Mouse (Mus musculus) kidney, adult 18-20 months (tissue): ENCODE measurements around the gene Npr1.

Experiments
- DNase-seq: peaks from one replicate; pipeline ENCODE4 v3.0.0; 2021

Npr1 gene

DNA sequence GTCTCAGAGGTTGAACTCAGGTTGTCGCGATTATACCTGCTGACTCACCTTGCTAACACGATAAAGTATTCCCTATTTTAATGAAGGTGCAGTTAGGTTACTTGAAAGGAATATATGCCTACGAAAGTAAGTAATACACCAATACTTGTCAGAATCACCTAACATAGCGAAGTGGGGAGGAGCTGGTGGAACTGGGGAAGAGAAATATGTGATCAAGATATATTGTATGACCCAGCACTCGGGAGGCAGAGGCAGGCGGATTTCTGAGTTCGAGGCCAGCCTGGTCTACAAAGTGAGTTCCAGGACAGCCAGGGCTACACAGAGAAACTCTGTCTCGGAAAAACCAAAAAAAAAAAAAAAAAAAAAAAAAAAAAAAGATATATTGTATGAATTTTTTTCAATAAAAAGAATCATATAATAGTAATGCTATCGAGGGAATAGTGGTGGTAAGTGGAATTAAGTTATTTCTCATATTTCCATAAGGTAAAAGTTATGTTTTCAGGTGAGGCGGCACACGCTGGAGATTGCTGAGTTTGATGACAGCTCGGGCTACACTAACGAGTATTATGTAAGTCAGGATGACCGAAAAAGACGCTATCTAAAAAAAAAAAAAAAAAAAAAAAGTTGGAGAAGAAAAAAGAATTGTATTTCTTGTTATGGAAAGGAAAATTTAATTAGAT lies 9.6 kb upstream of the Npr1 start:
- DNase-seq, result no peak

DNA sequence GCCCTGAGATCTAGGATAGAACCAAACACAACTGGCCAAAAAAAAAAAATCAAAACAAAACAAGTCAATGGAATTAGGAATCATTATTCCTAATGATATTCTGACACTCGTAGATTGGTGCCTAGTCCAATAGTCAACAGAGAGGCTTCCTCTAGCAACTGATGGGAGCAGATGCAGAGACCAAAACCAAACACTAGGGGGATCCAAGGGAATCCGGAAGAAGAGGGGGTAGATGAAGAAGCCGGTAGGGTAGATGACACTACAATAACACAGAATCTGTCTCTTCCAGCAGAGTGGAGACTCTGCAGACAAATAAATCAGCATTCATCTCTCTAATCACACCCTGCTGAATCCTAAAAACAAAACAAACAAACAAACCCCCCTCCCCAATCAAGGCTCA lies 6.5 kb upstream of the Npr1 start:
- DNase-seq, result peak; percentile 46

DNA sequence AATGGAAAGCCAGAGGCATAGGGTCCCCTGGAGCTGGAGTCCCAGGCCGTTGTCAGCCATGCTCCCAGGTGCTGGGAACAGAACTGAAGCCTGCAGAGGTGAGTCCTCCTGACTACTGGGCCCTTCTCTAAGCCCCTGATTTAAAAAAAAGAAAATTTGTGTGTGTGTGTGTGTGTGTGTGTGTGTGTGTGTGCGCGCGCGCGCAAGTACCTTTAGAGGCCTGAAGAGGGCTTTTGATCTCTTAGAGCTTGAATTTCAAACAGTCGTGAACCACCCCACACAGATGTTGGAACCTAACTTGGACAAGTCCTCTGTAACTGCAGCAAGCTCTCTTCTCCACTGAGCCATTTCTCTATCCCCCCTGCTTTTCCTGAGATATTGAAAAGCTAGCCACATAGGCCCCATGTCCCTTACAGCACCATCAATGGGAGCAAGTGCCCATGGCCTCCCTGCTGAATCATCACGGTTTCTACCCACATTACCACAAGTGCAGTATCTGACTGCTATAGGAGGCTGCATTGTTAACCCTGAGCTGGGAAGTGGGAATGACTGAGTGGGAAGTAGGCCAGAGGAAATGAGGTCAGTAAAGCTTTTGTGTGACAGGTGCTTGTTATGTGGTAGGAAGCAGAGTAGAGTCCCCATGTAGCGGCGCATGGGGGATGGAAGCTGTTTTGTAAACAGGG lies 2.1 kb upstream of the Npr1 start:
- DNase-seq, result no peak

DNA sequence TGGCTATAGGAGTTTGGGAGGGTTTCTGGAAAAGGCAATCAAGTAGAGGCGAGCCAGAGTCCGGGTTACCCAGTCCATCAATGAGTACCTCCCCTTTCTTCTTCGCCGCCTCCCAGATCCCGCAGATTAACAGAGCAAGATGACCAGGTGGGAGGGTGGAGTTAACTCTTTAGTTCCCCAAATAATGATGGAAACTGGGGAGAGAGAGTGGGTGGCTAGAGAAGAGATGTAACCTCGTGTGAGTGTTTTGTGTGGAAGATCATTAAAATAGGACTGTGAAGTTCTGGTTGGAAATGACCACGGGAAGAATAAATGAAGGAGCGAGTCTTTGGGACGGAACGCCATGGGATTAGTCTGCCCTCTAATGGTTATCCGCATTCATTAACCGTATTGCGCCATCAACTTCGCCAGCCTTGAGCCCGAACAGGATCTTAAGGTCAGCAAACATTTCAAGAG lies 673 bp upstream of the Npr1 start:
- DNase-seq, result peak; percentile 70

DNA sequence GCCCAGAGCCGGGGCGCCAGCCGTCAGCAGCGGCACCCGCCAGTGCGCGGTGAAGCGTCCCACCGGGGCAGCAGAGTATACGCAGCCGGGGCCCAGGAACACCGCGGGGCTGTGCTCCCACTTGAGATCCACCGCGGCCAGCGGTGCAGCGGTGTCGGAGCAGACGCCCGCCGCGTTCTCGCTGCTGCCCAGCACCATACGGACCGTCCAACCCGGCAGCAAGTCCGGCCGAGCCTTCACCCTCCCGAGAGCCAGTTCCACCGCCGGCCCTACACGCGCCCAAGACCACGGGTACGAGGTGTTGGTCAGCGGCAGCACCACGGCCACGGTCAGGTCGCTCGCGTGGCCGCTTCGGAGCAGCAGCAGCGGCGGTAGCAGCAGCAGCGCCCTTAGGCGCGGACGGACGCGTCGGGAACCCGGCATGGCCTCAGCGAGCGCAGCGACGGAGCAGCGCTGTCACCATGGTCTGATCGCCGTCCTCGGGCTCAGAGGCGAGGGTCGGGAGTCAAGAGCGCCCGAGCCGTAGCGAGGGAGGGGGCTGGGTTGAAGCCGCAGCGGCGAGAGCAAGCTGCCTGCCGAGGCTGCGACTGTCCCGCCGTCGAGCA lies 483 bp downstream of the Npr1 start:
- peak; percentile 63 for DNase-seq

DNA sequence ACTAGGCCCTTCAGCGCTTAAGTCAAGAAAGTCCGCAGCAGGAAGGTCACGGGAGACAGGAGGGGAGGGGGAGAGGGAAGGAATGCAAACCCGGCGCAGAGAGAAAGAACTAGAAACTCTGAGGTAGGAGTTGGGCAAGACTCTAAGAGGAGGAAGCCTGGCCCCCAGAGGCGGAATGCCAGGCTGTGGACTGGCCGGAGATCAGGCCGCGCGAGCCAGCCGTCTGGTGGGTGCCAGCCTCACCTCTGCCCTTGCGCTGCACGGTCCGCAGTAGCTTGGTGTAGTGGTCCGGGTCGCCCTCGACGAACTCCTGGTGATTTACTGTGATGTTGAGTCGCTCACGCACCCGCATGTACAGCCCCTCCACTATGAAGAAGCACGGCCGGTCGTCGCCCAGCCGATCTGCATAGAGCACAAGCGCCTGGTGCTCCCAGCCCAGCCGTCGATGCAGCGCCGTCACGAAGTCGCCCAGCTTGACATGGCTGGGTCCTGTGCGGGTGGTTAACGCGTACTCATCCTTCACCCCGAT lies 1.1 kb downstream of the Npr1 start:
- peak; percentile 40 for DNase-seq

DNA sequence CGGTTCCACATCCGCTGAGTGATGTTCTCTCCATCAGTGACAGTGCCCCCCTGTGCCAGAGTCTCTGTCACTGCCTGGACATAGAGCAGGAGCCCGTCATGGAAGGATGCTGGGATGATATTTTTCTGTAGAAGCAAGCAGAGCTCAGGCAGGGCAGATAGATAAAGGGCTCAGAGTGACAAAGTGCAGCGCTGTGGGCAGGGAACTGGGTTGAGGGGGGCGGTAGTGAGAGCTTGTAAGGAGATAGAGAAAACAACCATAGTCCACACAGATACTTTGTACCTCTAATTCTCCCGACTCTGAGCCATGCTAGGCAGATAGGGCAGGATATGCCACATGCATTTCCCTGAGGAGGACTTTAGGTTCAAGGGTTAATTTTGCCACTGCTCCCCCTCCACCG lies 3.1 kb downstream of the Npr1 start:
- no peak for DNase-seq

DNA sequence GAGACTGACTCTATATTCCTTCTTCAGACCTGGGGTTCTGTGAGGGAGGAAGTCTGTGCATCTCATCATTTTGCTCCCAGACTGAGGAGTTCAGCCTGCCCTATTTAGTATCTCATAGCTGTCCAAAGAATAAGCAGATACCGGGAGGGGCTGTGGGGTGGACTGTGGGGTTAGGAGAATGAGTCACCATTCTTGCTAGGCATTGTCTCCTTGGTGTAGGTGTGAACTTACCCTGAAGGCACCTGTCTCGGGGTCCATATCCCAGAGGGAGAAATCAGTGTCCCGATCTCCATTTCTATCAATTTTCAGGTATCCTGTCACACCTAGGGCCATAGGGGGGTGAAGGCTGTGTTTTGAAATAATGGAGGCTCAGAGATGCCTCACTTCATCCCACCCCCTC lies 3.7 kb downstream of the Npr1 start:
- DNase-seq, result no peak

DNA sequence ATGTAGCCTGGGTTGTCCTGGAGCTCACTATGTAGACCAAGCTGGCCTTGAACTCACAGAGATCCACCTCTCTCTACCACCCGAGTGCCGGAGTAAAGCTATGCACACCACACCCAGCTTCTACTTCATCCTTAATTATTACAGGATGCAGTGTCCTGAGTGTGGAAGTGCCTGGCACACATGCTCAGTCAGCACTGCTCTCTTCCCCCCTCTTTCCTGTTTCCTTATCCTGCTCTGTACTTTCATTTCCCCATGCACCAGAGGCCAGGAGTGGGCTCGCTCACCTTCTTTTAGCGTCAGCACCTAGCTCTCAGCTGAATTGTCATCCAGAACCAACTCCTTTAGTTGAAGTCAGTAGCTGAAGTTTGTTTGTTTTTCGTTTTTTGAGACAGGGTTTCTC lies 5.4 kb downstream of the Npr1 start:
- DNase-seq, result no peak

DNA sequence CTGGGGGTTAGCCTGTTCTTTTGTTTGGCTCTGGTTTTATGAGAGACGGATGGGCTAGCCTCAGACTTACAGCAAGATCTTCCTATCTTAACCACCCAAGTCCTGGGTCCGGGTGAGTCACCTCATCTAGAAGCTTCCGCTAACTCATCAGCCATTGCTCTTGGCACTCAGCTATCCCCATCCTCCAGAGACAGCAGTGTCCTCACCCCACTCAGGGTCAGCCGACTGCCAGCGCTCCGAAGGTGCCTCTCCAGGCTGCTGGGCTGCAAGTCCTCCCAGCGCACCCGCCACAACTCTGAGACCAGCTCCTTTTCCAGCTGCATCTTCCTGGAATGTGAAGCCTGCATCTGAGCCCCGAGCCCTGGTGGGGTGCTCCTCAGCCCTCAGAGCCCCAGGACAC lies 5.9 kb downstream of the Npr1 start:
- DNase-seq, result no peak

DNA sequence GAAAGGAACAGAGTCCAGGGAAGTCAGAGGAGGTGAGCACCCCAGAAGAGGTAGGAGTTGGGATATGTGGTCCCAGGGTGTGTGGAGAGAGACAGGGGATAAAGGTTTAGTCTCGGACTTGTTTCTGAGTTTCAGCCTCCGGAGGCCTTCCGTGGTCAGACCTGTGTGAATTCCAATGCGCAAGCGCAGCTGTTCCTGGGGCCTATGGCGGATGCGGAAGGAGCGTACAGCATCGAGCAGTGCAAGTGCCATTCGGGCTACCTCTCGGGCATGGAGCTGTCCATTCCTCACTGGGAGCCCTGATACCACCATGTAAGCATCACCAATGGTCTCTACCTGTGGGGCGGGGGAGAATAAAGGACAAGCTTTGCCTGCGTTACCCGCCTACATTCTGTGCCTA lies 10.7 kb downstream of the Npr1 start:
- DNase-seq, result no peak

DNA sequence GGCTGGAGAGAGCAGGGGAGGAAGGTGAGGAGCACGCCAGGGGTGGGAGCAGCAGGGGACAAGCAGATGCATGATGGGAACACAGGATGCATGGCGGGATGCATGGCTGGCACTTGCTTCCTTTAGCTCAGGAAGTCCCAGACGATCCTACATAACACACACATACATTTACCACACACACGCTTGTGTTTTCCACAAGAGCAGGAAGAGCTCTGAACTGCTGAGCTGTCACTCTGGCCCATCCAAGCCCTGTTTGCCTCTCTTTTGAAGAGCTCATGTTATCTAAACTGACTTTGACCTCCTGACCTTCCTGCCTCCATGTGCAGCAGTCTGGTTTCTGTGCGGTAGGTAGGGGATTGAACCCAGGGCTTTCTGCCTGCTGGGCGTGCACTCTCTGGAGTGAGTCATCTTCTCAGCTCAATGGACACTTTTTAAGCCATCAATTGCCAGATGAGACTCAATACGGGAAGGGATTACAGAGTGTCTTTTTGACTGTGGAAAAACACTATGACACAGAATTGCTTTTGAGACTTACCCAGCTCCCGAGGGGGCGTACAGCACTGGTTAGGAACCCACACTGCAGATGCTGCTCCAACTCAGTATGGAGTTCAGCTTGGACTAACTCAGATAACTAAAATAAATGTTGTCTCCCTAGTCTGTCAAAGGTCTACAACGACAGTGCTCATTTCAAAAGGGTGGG lies 14.1 kb downstream of the Npr1 start:
- DNase-seq, result no peak

DNA sequence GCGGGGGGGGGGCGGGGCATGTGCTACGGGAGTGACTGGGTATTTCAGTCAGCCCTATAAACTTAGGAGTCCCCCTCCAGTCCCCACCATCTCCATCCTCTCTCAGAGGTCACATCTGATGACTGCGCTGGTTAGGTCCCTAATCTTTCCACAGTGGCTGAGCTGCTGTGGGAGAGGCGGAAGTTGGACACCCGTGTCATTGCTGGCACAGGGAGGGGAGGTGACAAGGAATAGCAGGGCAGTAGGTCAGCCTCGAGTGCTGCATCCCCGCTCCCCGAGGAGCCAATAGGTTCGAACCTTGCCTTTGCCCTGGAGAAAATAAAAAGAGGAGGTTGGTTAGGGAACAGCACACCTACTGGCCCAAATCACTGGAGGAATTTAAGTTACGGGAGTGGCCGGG lies 14.8 kb downstream of the Npr1 start:
- DNase-seq, result no peak

DNA sequence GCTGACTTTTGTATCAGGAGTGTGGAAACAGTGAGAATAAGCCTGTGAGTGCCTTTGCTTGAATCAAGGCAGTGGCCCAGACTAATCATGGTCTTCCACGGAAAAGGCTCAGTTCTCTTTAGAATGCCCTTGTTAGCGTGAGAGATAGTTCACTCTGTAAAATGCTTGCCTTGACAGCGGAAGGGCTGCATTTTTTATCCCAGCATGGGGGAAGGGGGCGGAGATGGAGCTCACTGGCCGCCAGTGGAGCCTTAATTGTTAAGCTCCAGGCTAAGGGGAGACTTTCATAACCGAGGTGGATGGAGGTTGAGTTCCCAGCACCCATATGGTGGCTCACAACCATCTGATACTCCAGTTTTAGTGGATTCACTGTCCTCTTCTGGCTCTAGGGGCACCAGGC lies 17.0 kb downstream of the Npr1 start:
- DNase-seq, result peak; percentile 14

DNA sequence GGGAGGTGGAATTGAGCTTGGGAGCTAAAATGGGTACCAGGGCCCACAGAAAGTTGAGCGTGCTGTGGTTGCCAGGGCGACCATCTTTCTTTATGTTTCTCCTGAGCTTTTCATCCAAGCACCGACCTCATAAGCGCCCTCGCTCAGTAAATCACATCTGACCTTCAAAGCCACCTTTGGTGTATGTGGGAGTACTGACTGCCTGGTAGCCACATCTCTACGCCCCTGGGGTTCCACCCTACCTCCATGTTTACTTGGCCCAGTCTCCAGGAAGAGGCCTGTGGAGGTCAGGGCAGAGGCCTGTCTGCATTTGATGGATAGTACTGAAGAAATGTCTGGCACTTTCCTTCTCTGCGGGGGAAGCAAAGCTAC lies 18.6 kb downstream of the Npr1 start:
- DNase-seq, result peak; percentile 51

DNA sequence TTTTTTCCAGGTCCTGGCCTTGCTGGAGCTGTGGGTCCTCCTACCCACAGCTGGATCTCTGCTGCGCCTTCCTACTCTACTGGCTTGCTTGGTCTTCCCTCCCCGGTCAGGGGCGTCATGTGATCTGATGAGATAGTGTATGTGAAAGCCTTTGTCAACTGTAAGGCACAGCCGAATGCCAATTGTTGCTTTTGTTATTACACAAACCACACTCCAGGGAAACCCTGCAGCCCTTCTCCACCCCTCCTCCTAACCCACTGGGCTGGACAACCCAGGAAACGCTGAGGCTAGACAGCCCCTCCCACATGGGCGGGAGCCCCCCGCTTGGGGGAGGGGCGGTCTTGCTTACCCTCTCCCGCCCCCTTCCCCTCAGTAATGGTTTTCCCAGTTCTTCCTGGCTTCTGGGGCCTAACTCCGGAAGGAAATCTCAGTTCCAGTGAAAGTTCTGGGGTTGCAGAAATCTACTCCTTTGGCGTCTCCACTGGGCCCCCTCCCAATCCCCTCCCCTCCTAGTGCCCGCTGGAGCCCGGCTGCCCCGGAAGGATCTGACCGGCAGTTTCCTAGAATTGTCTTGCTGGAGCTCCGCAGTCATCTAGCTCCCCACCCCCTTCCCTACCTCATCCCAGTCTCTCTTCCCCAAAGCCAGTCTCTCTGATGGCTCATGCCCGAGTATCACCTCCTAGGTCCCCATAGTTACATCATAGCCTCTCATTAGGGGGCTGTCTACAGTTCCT lies 19.1 kb downstream of the Npr1 start:
- peak; percentile 83 for DNase-seq

DNA sequence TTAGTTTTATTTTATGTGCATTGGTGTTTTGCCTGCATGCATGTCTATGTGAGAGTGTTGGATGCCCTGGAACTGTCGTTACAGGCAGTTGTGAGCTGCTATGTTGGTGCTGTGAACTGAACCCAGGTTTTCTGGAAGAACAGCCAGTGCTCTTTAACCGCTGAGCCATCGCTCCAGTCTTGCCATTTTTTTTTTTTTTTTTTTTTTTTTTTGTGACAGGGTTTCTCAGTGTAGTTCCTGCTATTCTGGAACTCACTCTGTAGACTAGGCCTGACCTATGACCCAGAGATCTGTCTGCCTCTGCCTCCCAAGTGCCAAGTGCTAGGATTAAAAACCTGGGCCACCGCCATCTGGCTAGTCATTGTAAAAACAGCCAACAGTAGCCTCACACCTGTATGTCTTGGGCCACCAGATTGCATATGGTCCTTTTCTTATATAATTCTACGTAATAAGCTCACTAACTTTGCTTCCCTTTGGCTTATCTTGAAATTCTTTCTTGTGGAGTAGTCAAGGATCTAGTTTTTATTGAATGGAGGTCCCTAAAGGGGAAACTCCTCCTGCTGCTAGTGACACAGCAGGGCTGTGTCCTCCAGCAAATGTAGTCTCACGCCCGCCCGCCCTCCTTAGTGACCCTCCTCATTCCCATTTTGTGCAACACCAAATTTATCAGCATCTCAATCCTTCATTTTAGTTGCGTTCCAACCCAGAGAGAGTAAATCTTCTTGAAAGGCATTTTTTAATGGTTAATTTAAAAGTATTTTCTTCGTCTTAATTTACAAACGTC lies 20.1 kb downstream of the Npr1 start:
- no peak for DNase-seq

DNA sequence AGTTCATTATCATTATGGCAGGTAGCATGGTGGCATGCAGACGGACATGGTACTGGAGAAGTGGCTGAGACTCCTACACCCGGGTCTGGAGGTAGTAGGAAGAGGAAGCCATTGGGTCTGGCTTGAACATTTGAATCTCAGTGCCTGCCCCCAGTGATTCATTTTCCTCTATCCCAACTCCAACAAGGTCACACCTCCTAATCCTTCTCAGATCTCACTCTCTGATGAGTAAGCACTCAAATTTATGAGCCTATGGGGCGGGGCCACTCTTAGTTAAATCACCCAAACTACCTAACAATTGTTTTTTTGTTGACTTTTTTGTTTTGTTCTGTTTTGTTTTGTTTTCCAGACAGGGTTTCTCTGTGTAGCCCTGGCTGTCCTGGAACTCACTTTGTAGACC lies 21.7 kb downstream of the Npr1 start:
- DNase-seq, result no peak

DNA sequence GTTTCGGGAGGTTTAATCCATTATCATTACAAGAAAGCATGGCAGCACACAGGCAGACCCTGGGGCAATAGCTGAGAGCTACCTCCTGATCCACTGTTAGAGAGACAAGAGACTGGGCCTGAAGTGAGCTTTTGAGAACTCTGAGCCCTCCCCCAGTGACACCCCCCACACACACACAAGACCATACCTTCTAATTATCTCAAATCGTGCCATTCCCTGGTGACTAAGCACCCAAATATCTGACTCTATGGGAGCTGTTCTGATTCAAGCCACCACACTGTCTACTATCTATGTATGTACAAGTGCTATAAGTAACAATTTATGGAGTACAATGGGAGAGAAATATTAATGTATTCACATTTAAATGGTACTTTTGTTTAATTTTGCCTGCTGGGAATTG lies 24.9 kb downstream of the Npr1 start:
- DNase-seq, result no peak

DNA sequence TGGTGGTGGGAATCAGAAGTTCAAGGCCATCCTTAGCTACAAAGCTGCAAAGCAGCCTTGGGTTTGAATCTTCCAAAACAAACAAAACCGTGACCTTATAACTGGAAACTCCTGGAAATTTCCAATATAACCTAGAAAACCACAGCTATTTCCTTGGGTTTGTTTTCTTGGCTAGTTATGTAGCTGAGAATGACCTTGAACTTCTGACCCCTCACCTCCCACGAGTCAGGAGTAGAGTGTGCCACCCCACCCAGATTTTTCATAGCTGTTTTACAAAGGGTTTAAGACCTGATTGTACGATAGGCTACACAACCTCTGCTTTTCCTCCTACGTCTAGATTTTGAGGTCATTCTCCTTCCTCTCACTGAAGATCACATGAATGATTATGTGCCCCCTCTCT lies 28.5 kb downstream of the Npr1 start:
- DNase-seq, result no peak

DNA sequence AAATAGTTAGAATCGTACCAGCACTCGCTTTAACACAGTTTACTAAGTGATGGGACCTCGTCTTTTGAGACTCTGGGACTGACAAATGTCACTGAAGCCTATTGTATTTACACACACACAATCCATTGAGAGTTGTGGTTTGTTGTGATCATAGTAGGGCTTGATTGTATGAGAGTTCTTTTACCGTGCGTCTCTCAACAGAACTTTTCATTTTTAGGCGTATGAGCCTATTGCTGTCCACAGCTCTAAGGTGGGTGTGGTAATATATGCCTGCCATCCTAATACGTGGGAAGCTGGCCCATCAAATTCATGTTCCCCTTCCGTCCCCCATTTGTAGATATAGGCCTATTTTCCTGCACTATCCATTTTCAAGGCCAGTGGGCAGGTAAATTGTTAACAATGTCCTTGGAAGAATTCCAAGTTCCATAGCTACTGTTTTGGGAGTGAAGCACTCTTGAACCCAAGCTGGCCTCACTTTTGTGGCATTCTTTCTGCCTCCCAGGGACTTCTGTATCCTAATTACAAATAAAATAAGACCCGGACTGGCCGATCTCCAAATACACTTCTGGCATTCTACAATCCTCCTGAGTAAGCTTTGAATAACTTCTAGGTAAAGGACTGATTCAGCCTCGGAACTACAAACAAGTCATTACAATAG lies 31.5 kb downstream of the Npr1 start:
- peak; percentile 59 for DNase-seq
